Mouse (Mus musculus) ovary, postnatal 36 days (tissue): ENCODE results near the gene Kcnc3.

Experiments
- DNase-seq: peaks from one replicate; pipeline ENCODE4 v3.0.0; 2022; ENCODE audit warnings: low spot score, mixed read lengths

The Kcnc3 gene

DNA sequence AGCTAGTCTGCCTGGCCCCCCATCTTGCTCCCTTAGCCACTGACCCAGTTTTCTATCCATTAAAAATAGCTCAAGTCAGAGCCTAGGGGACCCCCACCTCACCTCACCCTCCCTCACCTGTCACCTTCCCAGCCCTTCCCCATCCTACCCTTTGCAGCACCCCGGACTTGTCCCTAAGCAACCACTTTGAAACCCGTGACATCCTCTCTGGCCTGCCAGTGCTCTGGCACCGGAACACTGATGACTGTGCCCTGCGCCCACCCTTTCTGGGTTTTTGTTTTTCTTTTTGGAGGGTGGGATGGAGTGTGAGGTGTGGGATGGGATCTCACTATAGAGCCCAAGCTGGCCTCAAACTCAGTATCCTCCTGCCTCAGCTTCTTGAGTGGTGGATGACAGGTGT lies 7.2 kb downstream of the Kcnc3 start:
- DNase-seq: no peak

DNA sequence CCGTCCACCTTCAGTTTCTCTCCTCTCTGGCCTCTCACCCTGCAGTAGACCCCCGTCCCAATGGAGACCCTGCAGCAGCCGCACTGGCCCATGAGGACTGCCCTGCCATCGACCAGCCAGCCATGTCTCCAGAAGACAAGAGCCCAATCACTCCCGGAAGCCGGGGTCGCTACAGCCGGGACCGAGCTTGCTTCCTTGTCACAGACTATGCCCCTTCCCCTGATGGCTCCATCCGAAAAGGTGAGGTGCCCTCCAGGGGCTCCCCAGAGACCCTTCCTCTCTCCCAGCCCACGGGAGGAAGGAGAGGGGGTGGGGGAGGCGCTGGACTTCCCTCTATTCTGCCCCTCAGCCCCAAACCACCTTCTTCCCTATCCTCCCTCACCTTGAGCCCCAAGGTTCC lies 7.9 kb downstream of the Kcnc3 start:
- DNase-seq: no peak

DNA sequence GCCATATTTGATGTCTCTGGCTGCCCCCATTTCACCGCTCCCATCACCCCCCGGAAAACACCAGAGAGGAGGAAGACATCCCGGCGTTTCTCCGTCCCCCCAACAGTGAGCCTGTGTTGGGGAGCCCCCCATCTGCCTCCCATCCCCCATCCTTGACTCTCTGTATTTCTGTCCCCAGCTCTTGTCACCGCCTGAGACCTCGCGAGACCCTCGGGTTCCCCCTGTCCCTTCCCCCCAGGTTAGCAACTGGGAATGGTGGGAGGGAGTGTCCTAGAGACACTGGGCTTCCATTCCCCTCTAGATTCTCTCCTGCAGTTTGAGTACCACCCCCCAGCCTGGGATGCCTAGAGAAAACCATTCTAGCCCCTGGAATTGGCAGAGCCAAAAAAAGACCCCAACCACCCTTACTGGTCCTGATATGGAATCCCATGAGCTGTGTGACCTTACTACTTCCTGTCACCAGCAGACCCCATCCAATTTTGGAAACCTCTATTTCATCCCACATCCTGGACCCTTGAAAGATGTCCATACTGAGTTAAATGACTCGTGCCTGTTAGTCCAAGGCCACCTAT lies 10.3 kb downstream of the Kcnc3 start:
- no peak for DNase-seq

- DNase-seq: no peak
Measured at GRCm38 (mm10) chr7:44601646-44602045, 11.2 kb downstream of the Kcnc3 start.

GRCm38 (mm10) chr7:44602443-44602842 lies 12.0 kb downstream of the Kcnc3 start:
- DNase-seq: no peak

- DNase-seq: no peak
Measured at GRCm38 (mm10) chr7:44603186-44603855, 12.9 kb downstream of the Kcnc3 start.

- DNase-seq: no peak
Measured at GRCm38 (mm10) chr7:44604139-44604606, 13.7 kb downstream of the Kcnc3 start.

DNA sequence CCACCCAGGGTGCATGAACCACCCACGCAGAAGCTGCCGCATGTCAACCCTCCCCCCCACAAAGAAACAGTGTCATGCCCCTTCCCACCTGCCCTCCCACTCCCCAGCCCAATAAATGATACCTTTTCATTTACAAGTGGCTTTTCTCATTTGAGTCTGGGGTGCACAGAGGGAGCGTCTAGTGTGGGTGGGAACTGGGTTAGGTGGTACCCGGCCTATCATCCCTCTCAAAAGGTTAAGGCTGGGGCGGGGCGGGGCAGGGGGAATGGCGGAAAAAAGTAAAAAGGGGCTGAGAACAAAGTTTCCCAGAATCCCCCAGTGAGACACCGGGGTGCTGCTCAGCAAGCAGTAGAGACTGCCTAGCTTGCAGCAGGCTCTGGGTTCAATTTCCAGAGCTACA lies 14.2 kb downstream of the Kcnc3 start:
- DNase-seq: no peak

DNA sequence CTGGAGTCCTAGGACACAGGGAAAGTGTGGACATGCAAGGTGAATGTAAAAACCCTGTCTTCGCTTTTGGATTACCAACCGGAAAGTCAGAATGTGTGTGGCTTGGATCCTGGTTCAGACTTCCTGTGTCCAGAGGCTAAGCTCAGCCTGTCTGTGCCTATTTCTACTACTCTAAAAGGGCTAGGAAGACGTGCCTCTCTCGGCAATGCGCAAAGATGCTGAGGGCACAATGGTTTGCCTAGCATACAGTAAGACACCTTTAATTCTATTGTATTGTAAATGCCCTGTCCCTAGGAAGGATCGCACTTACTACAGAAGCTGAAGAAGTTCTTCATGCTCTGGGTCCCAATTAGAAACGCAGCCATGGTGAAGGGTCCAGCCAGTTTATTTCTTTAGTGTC lies 15.0 kb downstream of the Kcnc3 start:
- no peak for DNase-seq

DNA sequence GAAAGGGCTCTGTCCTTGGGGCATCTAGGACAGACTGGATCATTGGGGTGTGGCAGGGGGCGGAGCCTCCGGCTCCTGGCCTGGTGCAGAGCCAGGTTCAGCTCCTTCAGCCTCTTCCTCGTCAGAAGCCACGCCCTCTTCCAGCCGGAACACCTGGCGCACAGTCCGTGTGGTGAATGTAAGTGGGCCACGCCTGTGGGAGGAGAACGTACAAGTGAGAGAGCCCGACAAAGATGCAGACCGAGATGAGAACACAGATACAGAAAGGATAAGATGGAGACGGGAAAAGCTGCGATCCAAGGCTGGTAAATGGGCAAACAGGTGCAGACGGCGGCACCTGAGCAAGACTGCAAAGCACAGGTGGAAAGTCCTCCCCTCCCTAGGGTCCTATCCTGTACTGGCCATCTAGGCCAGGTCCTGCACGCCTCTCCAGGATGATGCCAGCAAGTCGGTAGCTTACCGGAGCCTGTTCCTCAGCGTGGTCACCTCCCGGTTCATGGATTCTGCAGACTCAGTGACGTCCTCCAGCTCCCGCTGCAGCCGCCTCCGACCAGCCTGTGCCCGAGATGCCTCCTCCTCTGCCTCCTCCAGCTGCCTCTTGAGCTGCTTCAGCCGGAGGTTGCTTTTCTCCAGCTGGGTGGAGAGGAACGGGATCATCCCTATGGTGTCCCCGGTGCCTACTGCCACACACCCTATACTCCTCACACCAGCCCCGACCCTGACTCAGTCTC lies 15.9 kb downstream of the Kcnc3 start:
- DNase-seq: no peak

GRCm38 (mm10) chr7:44612192-44612591 lies 21.7 kb downstream of the Kcnc3 start:
- DNase-seq: no peak

- no peak for DNase-seq
Measured at GRCm38 (mm10) chr7:44614041-44614688, 23.7 kb downstream of the Kcnc3 start.

- no peak for DNase-seq
Measured at GRCm38 (mm10) chr7:44615309-44615708, 24.8 kb downstream of the Kcnc3 start.

DNA sequence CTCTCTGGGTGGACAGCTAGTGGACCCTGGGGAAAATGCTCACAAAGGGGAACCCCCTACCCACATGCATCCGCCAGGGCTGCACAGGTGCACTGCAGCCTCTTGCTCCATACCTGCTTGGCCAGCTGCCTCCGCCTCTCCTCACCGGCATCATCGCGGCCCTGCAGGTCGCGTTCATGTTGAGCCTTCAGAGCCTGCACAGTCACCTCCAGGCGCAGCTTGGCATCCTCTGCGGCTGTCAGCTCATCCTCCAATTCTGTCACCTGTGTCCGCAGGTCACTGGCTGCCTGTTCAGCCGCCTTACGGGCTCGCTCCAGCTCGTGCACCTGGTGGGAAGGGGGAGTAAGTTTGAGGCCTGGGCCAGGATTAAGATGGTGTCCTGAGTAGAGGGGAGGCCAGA lies 25.5 kb downstream of the Kcnc3 start:
- no peak for DNase-seq

DNA sequence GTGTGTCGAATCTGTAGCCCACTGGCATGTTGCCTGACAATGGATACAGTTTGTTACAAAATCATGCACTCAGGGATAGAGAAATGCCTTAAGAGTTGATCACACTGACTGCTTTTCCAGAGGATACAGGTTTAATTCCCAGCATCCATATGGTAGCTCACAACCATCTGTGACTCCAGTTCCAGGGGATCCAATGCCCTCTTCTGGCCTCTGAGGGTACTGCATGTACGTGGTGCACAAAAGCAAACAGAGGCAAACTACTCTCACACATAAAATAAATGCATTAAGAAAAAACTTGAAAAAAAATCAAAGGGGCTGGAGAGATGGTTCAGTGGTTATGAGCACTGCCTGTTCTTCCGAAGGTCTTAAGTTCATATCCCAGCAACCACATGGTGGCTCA lies 26.6 kb downstream of the Kcnc3 start:
- DNase-seq: no peak

DNA sequence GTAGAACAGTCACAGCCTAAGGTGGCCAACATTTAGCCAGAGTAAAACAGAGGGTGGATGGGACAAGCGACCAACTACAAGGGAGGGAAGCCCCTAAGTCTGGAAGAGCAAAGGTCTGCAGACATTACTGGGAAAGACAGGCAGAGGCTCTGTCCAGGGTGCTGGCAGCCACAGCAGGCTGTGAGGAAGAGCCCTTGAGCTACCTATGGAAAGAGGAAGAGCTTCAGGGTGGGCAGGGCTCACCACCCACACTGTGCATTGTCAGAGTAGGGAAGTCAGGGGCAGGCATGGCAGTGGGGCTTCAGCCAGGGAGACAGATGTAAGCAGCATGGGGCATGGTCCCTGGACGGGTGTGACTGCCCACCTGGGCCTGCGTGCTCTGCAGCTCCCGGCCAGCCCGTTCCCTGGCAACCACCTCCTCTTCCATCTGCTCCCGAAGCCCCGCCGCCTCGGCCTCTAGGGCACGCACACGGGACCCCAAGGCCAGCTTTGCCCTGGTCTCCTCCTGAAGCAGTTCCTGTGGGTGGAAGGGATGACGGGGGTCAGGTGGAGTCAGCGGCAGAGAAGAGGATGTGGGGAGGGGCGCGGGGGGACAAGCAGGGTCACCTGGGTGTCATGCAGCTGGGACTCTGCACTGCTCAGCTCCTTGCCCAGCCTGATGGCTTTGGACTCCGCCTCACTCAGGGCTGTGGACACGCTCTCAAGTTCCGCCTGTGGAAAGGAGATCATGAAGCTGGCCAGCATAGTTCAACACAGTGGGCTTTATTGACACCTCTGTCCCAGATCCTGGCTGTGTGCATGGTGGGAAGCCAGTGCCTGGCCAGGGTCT lies 33.5 kb downstream of the Kcnc3 start:
- DNase-seq: no peak

DNA sequence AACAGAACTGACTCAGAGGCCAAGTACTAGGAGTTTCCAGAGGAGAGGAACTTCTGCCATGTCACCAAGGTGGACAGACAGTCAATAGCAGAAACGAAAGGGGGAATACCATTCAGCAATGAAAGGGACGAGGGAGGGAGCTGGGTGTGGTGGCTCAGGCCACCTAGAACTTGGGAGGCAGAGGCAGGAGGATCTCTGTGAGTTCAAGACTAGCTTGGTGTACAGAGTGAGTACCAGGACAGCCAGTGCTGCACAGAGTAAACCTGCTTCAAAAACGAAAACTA lies 34.0 kb downstream of the Kcnc3 start:
- DNase-seq: no peak

DNA sequence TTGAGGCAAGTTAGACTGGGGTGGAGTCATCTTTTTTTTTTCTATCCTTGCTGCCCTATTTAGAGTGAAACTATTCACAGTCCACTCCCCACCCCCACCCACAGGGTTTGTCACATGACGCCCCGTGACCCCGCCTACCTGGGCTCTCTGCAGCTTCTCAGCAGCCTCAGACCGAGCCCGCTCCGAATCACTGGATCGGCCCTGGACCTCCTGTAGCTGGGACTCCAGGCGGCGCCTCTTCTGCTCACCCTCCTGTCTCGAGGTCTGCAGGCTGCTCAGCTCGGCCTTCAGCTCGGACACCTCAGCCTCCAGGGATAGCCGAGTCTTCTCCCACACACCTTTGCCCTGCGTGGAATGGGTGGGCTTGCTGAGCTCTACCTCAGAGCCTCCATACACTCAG lies 34.4 kb downstream of the Kcnc3 start:
- no peak for DNase-seq

- no peak for DNase-seq
Measured at GRCm38 (mm10) chr7:44625241-44626067, 35.0 kb downstream of the Kcnc3 start.

DNA sequence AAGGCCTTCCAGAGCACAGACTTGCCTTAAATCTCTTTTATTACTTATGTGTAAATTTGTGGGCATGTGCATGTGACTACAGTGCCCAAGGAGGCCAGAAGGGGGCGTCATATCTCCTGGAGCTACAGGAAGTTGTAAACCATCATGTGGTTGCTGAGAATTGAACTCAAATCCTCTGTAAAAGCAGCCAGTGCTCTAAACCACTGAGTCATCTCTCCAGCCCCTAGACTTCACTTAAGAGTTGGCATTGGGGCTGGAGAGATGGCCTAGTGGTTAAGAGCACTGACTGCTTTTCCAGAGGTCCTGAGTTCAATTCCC lies 35.6 kb downstream of the Kcnc3 start:
- DNase-seq: no peak

- DNase-seq: no peak
Measured at GRCm38 (mm10) chr7:44626966-44627365, 36.5 kb downstream of the Kcnc3 start.
